ENCODE assay signal across 7 mouse cellular contexts in the genomic region with DNA sequence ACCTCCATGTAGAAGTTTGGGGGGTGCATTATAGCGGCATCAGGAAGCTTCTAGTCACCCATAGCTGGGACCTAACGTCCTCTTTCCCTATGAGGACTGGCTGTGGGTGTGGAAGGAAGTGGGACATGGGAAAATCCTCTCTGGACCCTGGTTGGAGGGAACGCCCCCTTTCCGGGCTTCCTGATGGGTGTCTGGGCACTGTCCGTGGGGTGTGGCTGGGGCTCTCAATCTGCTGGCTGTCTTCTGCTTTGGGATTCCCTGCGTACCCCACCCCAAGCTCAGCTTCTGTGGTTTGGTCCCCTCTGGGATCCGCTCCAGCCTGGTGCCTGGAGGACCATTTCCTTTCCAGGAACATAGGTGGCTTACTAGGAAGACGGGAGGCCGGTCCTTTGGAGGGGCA. TPM values are rescaled to one million over a fixed set of nuclear protein-coding genes. Genes with fewer than 3 reads are reported as not detected.
DNase-seq lines count a peak whose midpoint lies in the region; ATAC-seq and TF ChIP-seq lines count a peak whose summit lies in the region.

No protein-coding gene starts in this region.

- no peak for TF ChIP-seq CTCF in spleen, adult 2 months (IDR thresholded peaks at IDR 0.05; ENCODE audit: extremely low read depth, insufficient read depth, insufficient read length, insufficient replicate concordance)
- no peak for TF ChIP-seq CTCF in liver, postnatal 0 days (IDR thresholded peaks at IDR 0.05; ENCODE audit: low read depth)

- DNase-seq in spleen, adult 2 months (ENCODE audit: low read depth in 1 of 2, low spot score in 2 of 2): no peak
- DNase-seq in spleen, postnatal 4 days (ENCODE audit: low spot score in 2 of 2): no peak
- DNase-seq in liver, postnatal 0 days: no peak
- DNase-seq in testis, postnatal 10 days (ENCODE audit: low spot score): peak; percentile 46
- DNase-seq in adrenal gland, postnatal 4 days (ENCODE audit: low spot score in 2 of 2): no peak
- no peak for DNase-seq in cerebellum, postnatal 14 days

- peak overlapping the region; percentile 84; the same call in 1 of the 2 replicates for H3K4me3 ChIP-seq in spleen, adult 2 months (ENCODE audit: extremely low read depth, insufficient read depth, insufficient read length)
- peak overlapping the region; percentile 80 for H3K4me3 ChIP-seq in heart, embryonic 16.5 days (ENCODE audit: low read length)
- peak overlapping the region; percentile 77 for H3K4me3 ChIP-seq in liver, postnatal 0 days (ENCODE audit: low read depth, low read length)

- peaks cover 2% of the 10 kb centered on the region; the same call in 1 of the 2 replicates for H3K36me3 ChIP-seq in spleen, adult 2 months (ENCODE audit: control insufficient read depth, insufficient read depth, low read length)
- H3K36me3 ChIP-seq in heart, embryonic 16.5 days (ENCODE audit: control insufficient read depth, insufficient read depth): peaks cover 5% of the 10 kb centered on the region; the same call in 1 of the 2 replicates
- peaks cover 12% of the 10 kb centered on the region for H3K36me3 ChIP-seq in liver, postnatal 0 days (replicated peaks; ENCODE audit: insufficient read depth, low read length)

- TF ChIP-seq POLR2A in spleen, adult 2 months (IDR thresholded peaks at IDR 0.05; ENCODE audit: low read depth, low read length): no peak

- peak overlapping the region; percentile 82 for H3K9ac ChIP-seq in heart, embryonic 16.5 days (ENCODE audit: low read length)
- H3K9ac ChIP-seq in liver, postnatal 0 days (replicated peaks): peak overlapping the region; percentile 80

- peak overlapping the region; percentile 100 for H3K4me2 ChIP-seq in heart, embryonic 16.5 days (ENCODE audit: low read depth, low read length)
- H3K4me2 ChIP-seq in liver, postnatal 0 days (ENCODE audit: low read depth, low read length): peak overlapping the region; percentile 92

- no peak for ATAC-seq in heart, embryonic 16.5 days (replicated peaks; ENCODE audit: extremely low read depth, insufficient read depth, low FRiP score)
- ATAC-seq in liver, postnatal 0 days: no peak

- H3K27me3 ChIP-seq in spleen, adult 2 months (ENCODE audit: control insufficient read depth, insufficient read depth, low read length): no peaks in the 10 kb centered on the region
- H3K27me3 ChIP-seq in heart, embryonic 16.5 days (ENCODE audit: control insufficient read depth, insufficient read depth, low read length): no peaks in the 10 kb centered on the region
- peaks cover 10% of the 10 kb centered on the region for H3K27me3 ChIP-seq in liver, postnatal 0 days (ENCODE audit: insufficient read depth, low read length)

- H3K9me3 ChIP-seq in heart, embryonic 16.5 days (replicated peaks; ENCODE audit: control insufficient read depth, low read length): no peaks in the 10 kb centered on the region
- H3K9me3 ChIP-seq in liver, postnatal 0 days (ENCODE audit: low read length): no peaks in the 10 kb centered on the region

- TF ChIP-seq EP300 in liver, postnatal 0 days (IDR thresholded peaks at IDR 0.05; ENCODE audit: low read depth): no peak

- peak overlapping the region; percentile 24; the same call in 1 of the 2 replicates for H3K27ac ChIP-seq in spleen, adult 2 months (ENCODE audit: insufficient read depth, low read length)
- H3K27ac ChIP-seq in heart, embryonic 16.5 days (ENCODE audit: low read length): no peak overlapping the region
- 0 out of 2 replicates have a peak overlapping the region, but pooled peaks have one; percentile 20 for H3K27ac ChIP-seq in liver, postnatal 0 days (ENCODE audit: low read depth)

- 85% methylated on average over 9 of the region's 9 CpGs for WGBS in spleen, adult 2 months
- 48% methylated on average over 9 of the region's 9 CpGs for WGBS in heart, embryonic 16.5 days
- WGBS in liver, postnatal 0 days (ENCODE audit: insufficient replicate concordance): 80% methylated on average over 9 of the region's 9 CpGs

- peaks cover 9% of the 10 kb centered on the region for H3K4me1 ChIP-seq in spleen, adult 2 months (ENCODE audit: control insufficient read depth, insufficient read depth, insufficient read length)
- peaks cover 53% of the 10 kb centered on the region for H3K4me1 ChIP-seq in heart, embryonic 16.5 days (ENCODE audit: control insufficient read depth, insufficient read depth, low read length)
- H3K4me1 ChIP-seq in liver, postnatal 0 days (ENCODE audit: insufficient read depth): peaks cover 52% of the 10 kb centered on the region

RNA-seq across cellular contexts. Expression of a gene that starts 1.7 kb away (rescaled TPM):
- polyA plus RNA-seq in spleen, adult 2 months (2012; rRNA removed): 108 and 129 TPM in 2 replicates
- polyA plus RNA-seq in heart, embryonic 16.5 days (2015; fragmentation: Nextera tagmentation; extraction: Ambion mirVana): 79.2 and 80.4 TPM in 2 replicates
- polyA plus RNA-seq in liver, postnatal 0 days (2015; fragmentation: Nextera tagmentation; extraction: Ambion mirVana): 37.1 and 39.9 TPM in 2 replicates
- 10 to 100 TPM; 36.3 to 37.1 TPM for total RNA-seq in adrenal gland, postnatal 4 days (2021)

RNA-seq across cellular contexts. Expression of a gene that starts 26.8 kb away (rescaled TPM):
- polyA plus RNA-seq in spleen, adult 2 months (2012; rRNA removed): 84.6 and 1,887 TPM in 2 replicates
- not detected in 2 replicates for polyA plus RNA-seq in heart, embryonic 16.5 days (2015; fragmentation: Nextera tagmentation; extraction: Ambion mirVana)
- polyA plus RNA-seq in liver, postnatal 0 days (2015; fragmentation: Nextera tagmentation; extraction: Ambion mirVana): not detected in 2 replicates
- 10 to 100 TPM in 1 of 2 experiments, not detected in 1; 54.8 TPM for total RNA-seq in adrenal gland, postnatal 4 days (2021)

RNA-seq across cellular contexts. Expression of a gene that starts 47.0 kb away (rescaled TPM):
- 18,445 and 18,883 TPM in 2 replicates for polyA plus RNA-seq in spleen, adult 2 months (2012; rRNA removed)
- polyA plus RNA-seq in heart, embryonic 16.5 days (2015; fragmentation: Nextera tagmentation; extraction: Ambion mirVana): 0.63 TPM in 1 of 2 replicates, not detected in the other
- 0.61 and 28.3 TPM in 2 replicates for polyA plus RNA-seq in liver, postnatal 0 days (2015; fragmentation: Nextera tagmentation; extraction: Ambion mirVana)
- total RNA-seq in adrenal gland, postnatal 4 days (2021): 1,000 to 10,000 TPM in 1 of 2 experiments, under 1 TPM in 1; 0.56 to 1,571 TPM

Comparison
In these comparisons a context has a peak if more than half of its experiments do, and no peak if none do; other contexts are left out.
1. RNA of a gene that starts 26.8 kb away (polyA plus RNA-seq): 84.6 to 1,887 TPM in spleen, adult 2 months; not detected in heart, embryonic 16.5 days and not detected in liver, postnatal 0 days; every median in the first group is over 10 times any median in the second.
2. RNA of a gene that starts 47.0 kb away (polyA plus RNA-seq): 18,445 to 18,883 TPM in spleen, adult 2 months; 0.63 TPM in heart, embryonic 16.5 days and 0.61 to 28.3 TPM in liver, postnatal 0 days; every median in the first group is over 100 times any median in the second.
3. Peak in every context shown above with its lines, with median percentiles within 50 percentile points of each other: H3K4me3 ChIP-seq.